Mouse (Mus musculus) left cerebral cortex, adult 9 months (tissue): Measurements from ENCODE around the gene Nuak1.

Experiments used
- DNase-seq, 2 experiments: peaks; one replicate each; pipeline ENCODE4 v3.0.0; 2022; ENCODE audit warnings: low spot score in 2 of 2

Nuak1 gene

GRCm38 (mm10) chr10:84382900-84383883 lies 57.2 kb downstream of the Nuak1 start:
- DNase-seq, result no peak

GRCm38 (mm10) chr10:84381276-84381798 lies 59.1 kb downstream of the Nuak1 start:
- DNase-seq, result peak in 1 of 2 experiments; percentile 75

GRCm38 (mm10) chr10:84379366-84379765 lies 61.0 kb downstream of the Nuak1 start:
- no peak for DNase-seq

- no peak for DNase-seq
Measured at GRCm38 (mm10) chr10:84377956-84378355, 62.4 kb downstream of the Nuak1 start.

GRCm38 (mm10) chr10:84376346-84376745 lies 64.1 kb downstream of the Nuak1 start:
- DNase-seq, result no peak

- DNase-seq, result no peak
Measured at GRCm38 (mm10) chr10:84374996-84375395, 65.4 kb downstream of the Nuak1 start.

GRCm38 (mm10) chr10:84373476-84373875 lies 66.9 kb downstream of the Nuak1 start:
- DNase-seq, result no peak

- peak in 1 of 2 experiments; percentile 83 for DNase-seq
Measured at GRCm38 (mm10) chr10:84372161-84373095, 68.0 kb downstream of the Nuak1 start.

- DNase-seq, result no peak
Measured at GRCm38 (mm10) chr10:84371681-84372160, 68.7 kb downstream of the Nuak1 start.

GRCm38 (mm10) chr10:84371230-84371629 lies 69.2 kb downstream of the Nuak1 start:
- no peak for DNase-seq

- DNase-seq, result no peak
Measured at GRCm38 (mm10) chr10:84369646-84370314, 70.6 kb downstream of the Nuak1 start.

- no peak for DNase-seq
Measured at GRCm38 (mm10) chr10:84368185-84368584, 72.2 kb downstream of the Nuak1 start.

- DNase-seq, result no peak
Measured at GRCm38 (mm10) chr10:84365166-84365865, 75.1 kb downstream of the Nuak1 start.

- no peak for DNase-seq
Measured at GRCm38 (mm10) chr10:84363833-84364232, 76.6 kb downstream of the Nuak1 start.

GRCm38 (mm10) chr10:84360953-84361352 lies 79.4 kb downstream of the Nuak1 start:
- no peak for DNase-seq

- no peak for DNase-seq
Measured at GRCm38 (mm10) chr10:84360391-84360790, 80.0 kb downstream of the Nuak1 start.

- DNase-seq, result no peak
Measured at GRCm38 (mm10) chr10:84358738-84359120, 81.7 kb downstream of the Nuak1 start.

- DNase-seq, result peak; percentile 79 to 94
Measured at GRCm38 (mm10) chr10:84357997-84358737, 82.2 kb downstream of the Nuak1 start.

GRCm38 (mm10) chr10:84357593-84357992 lies 82.8 kb downstream of the Nuak1 start:
- DNase-seq, result no peak

GRCm38 (mm10) chr10:84354323-84354722 lies 86.1 kb downstream of the Nuak1 start:
- peak in 1 of 2 experiments; percentile 70 for DNase-seq
